Mouse (Mus musculus) Muller cell, postnatal 12 days (primary cell): ENCODE data around the gene Ilf3.

Experiments used
- DNase-seq: peaks from one replicate; pipeline ENCODE4 v3.0.0-alpha.2; 2015; ENCODE audit errors: inconsistent ontology term

The Ilf3 gene

DNA sequence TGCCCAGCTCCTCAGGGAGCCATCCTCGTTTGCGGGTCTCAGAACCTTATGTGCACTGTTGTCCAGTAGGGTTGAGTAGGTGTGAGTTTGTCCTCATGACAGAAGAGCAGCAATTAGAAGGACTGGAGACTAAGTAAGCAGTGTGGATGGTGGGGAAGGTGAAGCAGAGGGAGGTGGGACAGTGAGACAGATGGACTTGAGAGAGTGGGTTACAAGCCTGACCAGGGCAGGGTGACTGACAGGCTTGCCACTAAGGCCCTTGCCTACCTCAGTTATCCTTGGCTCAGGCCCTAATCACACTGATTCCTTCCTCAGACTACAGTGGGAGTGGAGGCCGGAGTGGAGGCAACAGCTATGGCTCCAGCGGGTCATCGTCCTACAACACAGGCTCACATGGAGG, 36.1 kb downstream of the Ilf3 start:
- no peak for DNase-seq

DNA sequence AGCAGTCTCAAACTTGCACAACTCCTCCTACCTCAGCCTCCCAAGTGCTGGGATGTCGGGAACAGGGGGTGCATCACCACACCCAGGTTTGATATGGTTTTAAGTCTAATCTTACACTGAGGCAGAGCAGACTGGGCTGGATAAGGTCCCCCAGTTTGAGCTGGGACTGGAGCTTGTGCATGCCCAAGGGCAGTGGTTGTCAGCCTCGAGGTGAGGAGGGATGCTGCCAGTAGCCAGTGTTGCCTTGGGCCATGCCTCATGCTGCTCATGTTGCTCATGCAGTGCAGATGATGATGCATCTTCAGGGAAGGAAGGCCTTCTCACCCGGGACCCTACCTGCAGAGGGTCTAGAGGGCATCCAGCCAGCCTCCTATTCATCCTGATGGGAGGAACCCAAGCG, 37.9 kb downstream of the Ilf3 start:
- DNase-seq: no peak

DNA sequence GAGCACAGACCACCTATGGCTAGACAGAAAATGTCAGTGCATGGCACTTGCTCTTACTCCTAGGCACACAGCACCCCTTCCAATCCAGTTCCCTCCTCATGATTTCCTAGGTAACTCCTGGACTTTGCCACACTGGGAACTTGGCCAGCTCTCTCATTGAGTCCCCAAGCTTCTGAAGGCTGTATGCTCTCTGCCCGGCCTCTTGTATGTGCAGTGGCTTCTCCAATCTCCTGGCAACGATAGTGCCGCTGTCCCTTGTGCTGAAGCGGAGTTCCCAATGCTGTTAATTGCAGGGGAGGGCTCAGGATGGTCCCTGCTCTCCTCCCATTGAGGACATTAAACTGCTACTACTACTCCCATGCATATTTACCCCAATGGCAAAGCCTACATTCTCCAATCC, 40.3 kb downstream of the Ilf3 start:
- peak; percentile 32 for DNase-seq

DNA sequence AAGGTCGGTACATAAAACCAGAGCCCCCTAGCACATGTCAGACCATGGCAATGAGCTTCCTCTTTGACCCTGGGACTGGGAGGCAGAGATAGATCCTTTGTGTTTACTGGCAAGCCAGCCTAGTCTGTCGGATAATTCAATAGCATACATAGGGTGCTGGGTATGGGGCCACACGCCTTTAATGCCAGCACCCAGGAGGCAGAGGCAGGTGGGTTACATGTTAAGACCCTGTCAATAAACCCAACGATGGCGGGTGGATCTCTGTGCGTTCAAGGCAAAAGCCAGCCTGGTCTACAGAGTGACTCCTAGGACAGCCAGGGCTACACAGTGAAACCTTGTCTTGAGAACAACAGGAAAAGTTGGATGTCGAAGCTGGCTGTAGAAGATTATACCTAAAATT, 41.0 kb downstream of the Ilf3 start:
- DNase-seq: no peak

DNA sequence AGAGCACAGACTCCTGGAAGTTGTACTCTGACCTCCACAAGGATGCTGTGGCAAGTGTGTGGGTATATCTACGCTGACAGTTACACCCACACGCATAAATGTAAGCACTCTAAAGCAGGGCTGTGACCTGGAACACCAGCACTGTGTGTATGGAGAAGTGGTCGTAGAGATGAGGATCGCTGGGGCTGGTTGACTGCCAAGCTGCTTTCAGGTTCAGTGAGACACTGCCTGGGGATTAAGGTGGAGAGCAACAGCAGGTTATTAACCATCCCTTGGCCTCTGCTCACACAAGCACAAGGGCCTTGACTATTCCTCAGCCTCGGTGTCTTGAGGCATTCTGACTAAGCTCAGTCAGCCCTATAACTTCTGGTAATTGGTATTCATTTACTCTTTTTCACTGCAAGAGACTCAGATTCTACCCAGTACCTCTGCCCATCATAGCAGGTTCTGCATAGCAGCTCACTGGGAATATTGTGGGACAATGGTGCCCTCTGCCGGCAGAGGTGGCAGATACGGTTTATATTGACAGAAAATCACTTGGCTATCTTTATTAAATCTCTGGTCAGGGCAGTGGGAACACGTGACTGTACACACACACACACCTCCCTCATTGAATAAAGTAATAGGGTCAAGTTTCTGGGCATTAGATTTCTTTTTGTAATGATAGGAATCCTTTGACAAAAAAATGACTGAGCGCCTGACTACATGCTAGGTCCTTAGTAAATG, 42.1 kb downstream of the Ilf3 start:
- DNase-seq: peak; percentile 53

DNA sequence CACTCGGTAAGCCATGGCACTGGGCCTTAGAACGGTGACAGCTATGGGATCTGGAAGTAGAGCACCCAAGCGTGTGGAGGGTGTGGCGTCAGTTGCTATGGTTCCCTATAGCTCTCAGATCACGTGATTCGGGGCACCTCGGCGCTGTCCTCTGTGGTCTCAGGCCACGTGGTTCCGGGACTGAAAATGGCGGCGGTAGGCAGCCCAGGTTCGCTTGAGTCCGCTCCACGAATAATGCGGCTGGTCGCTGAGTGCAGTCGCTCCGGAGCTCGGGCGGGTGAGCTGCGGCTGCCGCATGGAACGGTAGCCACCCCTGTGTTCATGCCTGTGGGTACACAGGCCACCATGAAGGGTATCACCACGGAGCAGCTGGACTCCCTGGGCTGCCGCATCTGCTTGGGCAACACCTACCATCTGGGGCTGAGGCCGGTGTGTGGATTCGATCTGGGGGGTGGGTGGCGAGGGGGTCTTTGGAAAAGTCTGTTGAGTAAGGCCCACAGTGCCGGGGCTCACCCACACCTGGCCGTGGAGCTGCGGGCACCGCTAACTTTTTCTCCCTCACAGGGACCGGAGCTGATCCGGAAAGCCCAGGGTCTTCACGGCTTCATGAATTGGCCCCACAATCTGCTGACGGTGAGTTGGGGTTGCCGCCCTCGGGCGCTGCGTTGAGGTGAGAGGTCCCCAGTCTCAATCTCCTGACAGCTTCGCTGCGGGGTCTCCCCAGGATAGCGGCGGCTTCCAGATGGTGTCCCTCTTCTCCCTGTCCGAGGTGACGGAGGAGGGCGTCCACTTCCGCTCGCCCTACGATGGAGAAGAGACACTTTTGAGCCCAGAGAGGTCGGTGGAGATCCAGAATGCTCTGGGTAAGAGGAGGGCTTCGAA, 44.2 kb downstream of the Ilf3 start, which contains the start of gene Qtrt1:
Qtrt1 (plus strand) TSS at position 169 of the 882 bp plus-strand sequence.
- peak; percentile 88 for DNase-seq

DNA sequence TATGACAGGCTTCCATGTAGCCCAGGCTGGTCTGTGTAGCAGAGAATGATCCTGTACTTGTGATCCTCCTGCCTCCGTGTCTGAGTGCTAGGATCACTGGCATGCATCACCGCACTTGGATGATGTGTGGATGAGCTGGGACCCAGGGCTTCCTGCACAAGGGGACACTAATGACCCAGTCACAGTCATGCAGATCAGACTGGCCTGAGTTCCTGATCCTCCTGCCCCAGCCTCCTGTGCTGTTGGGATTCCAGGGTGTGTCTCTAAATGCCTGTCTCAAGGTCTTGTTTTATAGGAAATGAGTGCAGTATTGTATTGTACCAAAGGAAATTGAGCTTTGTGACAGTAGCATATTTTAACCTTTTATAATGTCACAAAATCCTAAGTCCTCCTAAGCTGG, 50.2 kb downstream of the Ilf3 start:
- DNase-seq: no peak

DNA sequence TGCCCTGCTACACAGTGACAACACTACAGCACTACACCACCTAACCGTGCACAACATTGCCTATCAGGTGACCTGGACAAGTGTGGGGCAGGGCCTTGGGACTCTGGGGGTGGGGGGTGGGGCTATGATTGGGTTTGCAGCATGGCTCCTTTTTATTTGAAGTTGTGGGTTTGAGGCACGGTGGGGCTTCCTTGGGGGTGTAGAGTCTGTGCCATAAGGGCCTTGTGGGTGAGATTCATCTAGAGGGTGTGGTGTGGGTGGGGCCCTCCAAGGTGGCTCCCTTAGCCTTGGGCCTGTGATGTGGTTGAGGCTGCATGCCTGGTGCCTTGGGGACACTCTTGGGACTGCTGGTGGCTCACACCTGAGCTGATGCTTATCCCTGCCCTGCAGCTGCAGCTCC, 52.0 kb downstream of the Ilf3 start:
- DNase-seq: no peak

DNA sequence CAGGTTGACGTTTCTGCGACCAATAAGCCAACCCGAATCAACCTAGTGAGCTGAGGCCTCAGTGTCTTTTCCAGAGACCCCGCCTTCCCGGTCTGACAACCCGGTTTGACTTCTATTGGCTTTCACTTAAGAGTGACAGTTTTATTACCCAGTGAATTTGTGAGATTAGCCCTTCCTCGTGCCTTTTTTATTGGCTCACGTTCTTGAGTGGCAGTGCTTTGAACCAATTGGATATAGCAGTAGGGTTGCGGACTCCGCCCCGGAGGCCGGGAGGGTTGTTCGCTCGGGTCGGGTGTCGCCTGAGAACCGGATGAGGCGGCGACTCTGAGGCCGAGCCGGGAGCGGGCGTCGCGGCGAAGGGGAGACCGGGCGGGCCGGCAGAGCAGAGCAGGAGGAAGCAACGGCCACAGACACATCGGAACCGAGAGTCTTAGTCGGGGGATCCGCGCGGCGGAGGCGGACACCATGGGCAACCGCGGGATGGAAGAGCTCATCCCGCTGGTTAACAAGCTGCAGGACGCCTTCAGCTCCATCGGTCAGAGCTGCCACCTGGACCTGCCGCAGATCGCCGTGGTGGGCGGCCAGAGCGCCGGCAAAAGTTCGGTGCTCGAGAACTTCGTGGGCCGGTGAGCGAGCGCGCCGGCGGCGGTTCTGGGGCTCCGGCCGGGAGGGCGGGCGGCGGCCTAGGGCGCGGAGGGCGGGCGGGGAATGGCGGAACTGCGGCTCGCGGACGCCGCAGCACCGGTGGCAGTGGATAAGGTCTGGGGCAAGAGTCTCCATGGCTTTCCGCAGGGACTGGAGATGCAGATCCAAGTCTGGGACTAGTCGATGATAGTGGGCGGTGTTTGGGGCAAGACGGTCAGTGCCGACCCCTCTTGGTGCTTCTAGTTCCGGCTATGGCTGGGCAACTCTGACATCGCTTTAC, 57.2 kb downstream of the Ilf3 start, which contains the start of gene Dnm2:
Dnm2 (plus strand) TSS at position 278 of the 925 bp plus-strand sequence.
- peak; percentile 99 for DNase-seq

DNA sequence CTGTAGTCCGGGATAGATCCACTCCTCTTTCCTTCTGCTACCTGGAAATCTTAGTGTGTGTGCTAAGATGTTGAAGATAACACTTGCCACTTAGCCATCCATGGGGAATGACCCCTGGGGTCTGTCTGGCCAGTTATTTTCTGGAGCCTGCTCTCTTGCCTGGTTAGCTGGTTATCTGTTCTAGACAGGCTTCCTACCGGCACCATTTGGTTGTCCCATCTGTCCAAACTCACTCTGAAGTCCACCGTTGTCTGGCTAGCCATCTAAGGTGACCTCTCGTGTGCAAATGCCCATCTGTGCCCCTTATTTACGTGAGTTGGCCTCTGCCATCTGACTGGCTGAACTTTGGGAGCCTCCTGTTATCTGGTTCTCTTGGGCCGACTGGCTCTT, 57.9 kb downstream of the Ilf3 start:
- peak; percentile 11 for DNase-seq

DNA sequence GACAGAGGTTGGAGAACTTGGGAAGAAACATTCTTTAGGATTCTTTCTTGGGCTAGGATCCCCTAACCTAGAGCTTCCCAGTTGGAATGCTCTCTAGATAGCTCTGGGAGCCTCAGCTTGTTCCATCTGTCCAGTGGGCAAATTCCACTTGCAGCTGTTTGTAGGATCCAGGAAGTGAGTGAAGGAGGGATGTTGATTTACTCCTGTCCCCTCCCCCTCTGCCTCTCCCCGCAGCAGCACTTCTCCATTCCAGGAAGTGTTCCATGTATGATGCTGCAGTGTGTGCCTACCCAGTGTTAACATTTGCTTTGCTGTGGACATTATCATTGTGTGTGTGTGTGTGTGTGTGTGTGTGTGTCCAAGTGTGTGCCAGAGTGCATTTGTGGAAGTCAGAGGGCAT, 58.3 kb downstream of the Ilf3 start:
- peak; percentile 22 for DNase-seq

DNA sequence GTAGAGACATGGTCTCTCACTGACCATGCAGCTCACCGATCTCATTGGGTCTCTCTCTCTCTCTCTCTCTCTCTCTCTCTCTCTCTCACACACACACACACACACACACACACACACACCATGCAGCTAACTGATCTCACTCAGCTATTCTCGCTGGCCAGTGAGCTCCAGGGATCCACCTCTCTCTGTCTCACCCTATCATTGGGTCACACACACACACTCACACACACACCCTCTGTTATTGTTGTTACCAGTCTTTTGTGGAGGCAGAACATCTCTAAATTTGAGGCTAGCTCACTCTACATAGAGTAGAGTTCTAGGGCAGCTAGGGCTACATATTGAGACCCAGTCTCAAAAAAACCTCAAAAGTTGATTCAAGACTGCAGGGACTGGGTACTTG, 58.9 kb downstream of the Ilf3 start:
- DNase-seq: no peak

DNA sequence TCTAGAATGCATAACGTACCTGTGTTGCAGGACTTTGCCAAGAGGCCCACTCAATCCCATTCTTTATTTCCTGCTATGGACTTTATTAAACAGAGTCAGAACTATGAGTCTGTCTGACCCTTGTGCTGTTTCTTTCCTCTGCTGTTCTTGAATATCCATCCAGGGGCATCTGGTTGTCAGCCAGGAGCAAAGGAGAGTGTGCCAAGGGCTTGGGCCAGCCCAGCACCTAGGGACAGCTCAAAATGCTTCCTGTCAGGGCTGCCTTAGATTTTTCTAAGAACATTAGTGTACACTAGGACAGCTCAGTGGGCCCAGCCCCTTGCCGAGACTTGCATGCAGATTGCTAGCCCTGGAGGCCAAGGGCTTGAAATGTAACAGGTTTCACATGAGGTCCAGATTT, 60.1 kb downstream of the Ilf3 start:
- DNase-seq: no peak

DNA sequence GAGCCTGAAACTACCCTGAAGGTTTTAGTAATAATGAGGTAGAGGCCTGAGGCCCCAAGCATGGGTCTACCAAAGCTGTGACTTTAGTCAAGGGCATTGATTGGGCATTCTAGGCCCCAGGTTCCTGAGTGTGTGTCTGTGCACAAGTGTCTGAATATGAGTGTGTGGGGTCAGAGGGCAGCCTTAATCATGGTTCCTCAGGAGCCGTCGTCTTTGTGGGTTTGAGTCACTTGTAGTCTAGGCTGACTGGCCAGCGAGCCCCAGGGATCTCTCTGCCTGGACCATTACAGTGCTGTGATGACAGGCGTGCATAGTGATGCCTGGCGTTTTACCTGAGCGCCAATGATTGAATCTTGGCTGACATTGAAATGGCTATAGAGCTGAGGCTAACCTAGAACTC, 60.5 kb downstream of the Ilf3 start:
- no peak for DNase-seq

DNA sequence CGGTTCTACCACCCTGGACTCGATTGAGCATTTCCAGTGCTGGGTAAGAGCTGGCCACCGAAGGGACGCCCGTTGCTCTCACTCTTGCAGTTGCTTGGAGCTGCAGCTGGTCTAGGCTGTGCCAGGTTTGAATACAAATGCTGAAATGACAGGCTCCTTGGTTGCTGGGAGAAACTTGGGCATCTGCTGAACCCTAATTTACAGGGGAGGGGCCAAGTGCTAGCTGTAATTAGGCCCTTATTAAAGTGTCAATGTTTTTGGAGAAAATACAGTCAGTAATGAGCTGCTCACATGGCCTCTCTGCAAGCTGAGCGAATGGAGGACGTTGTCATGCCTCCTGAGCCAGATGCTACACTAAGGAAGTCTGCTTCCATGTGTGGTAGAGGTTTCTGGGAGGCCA, 63.1 kb downstream of the Ilf3 start:
- DNase-seq: no peak

DNA sequence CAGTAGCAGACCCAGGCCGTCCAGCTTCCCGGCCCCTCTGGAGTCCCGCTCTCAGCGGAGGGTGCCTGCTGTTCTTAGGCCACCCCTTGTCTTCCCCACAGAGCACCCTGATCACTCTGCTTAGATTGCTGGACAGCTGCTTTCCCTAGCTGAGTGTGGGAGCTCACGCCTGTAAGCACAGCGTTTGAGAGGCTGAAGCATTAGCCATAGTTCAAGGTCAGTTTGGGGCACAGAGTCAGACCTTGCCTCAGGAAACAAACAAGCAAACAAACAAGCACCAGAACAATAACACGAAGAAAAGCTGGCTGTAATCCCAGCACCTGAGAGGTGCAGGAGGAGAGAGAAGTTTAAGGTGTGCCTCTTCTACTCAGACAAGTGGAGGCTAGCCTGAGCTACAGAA, 64.4 kb downstream of the Ilf3 start:
- no peak for DNase-seq

DNA sequence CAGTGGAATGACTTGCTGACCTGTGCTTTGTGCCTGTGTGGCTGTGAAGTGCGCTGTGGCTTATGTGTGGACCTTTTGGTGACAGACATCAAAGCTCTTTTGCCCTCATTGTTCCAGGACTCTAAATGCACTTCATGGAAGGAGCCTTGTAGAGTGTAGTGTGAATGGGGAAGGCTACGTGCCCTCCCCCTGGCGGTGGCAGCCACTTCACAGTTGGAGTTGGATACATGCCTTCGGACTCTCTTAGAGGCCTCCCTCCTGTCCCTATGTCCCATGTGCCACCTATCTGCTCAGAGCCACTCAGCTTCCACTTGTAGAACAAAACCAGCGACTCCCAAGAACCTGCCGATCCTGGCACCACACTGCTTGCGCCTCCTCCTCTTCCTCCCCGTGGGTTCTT, 66.1 kb downstream of the Ilf3 start:
- DNase-seq: no peak

DNA sequence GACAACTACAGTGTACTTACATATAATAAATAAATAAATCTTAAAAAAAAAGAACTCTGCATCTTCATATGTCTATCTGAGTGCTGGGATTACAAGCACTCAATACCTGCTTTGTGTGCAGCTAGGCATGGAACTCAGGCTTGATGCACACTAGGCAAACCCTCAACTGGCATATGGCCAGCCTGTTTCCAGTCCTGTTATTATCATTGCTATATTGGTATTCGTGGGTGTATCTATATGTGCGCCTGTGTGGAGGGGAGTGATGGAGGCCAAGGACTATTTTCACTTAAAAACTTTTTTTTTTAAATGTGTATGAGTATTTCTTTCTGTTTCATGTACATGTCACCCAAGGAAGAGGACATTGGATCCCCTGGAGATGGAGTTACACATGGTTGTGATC, 66.7 kb downstream of the Ilf3 start:
- no peak for DNase-seq

DNA sequence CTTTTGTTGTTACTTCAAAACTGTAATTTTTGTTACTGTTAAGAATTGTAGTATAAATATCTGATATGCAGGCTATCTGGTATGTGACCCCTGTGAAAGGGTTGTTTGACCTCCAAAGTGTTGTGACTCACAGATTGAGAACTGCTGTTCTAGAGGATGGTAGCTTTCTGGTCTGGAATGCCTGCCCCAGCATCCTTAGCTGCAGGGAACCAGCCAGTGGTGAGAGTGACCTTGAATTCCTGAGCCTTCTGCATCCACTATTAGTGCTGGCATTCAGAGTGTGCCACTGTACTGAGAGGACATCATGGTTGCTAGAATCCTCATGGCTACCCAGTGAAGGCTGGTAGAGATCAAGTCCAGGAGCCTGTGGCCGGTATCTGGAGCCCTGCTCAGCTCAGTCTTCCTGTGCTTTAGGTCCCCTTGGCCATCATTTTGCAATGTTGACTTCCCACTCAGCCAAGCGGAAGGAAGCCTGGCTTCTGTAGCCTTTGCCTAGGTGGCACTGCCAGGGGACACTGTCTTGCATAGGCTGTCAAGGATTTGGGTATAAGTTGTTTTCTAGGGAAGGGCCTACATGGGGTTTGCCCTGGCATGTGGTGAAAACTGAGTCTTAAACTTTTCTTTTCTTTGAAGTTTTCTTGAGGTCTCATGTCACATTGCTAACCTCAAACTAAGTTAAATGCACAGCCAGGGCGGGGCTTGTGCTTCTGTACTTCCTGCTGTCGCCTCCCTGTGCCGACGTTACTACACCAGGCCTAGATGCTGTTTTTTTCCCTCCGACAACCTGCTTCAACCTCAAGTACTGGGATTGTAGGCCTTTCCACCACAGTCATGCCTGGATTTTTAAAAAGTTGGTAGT, 68.3 kb downstream of the Ilf3 start:
- peak; percentile 69 for DNase-seq

DNA sequence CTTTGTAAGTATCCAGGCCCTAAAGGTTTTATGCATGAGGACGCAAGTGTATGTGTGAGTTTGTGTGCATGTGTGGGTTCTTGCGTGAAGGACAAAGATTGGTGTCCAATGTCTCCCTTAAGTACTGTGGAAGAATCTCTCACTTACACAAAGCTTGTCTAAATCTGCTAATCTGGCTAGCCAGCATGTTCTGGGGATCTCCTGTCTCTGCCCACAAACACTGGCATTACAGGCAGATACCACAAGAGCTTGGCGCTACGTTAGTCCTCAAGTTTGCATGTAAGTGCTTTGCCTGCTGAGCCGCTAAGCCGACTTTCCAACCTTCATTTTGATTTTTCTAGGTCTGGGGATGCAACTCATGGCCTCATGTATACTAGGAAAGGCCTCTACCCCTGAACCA, 69.9 kb downstream of the Ilf3 start:
- DNase-seq: no peak

DNA sequence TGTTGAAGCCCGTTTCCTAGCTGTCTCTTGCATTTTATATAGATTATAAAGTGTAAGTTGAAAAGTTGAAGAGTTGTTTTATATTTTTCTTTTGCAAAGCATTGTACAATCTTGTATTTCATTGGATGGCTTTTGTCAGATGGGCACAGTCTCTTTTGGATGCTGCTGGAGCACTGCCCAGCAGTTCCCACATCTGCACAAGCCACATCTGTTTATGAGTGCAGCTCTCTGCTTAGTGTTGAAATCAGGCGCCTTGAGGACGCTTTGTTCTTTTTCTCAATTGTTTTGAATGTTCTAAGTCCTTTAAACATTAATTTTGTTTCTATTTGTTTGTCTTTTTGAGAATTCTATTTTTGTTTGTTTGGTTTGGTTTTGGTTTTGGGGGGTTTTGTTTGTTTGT, 70.5 kb downstream of the Ilf3 start:
- no peak for DNase-seq
